Mouse (Mus musculus): ENCODE measurements around the gene Plekha3. TPM values are rescaled to one million over a fixed set of nuclear protein-coding genes. Genes with fewer than 3 reads are reported as not detected.

Plekha3 gene
- 7.5 and 7.7 TPM in 2 replicates for polyA plus RNA-seq (2015; fragmentation: Nextera tagmentation; extraction: Ambion mirVana)

DNA sequence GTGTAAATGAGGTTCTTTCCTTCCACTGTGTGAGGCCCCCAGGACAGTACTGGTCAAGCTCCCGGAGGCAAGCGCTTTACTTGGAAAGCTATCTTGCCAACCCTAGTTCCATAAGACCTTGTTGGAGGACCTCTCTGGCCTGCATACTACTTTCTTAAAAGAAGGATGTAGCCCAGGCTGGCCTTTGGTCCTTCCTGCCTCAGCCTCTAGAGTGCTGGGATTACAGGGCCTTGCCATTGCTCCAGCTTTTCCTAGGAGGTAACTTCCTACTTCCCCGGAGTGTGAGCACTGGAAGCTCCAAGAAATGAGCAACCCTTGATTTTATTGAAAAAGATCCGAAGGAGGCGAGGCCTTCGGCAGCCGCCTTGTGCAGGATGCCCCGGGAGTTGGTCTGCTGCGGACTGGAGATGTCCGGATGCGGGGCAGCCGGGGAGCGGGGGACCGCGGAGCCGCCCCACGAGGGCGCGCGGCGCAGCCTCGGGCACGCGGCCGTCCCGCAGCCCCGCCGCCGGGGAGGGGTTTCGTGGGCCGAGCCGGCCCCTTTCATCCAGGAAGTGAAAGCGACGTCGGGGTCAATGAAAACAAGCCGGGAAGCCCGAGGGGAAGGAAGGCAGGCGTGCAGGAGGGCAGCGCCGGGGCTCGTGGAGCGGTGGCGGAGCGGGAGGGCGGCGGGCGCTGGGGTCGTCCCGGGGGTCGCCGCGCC lies at the start of gene Plekha3:
TSS of gene Plekha3 (plus strand) at position 557 of the 703 bp plus-strand sequence.
- Histone ChIP-seq H3K27ac (replicated peaks) (peak within 1 kb of the TSS; percentile 78), H3K36me3 (ENCODE audit: control insufficient read depth, insufficient read depth, low read length) (no peaks in the 10 kb centered on the region), H3K27me3 (ENCODE audit: control insufficient read depth, insufficient read depth, low read length) (no peaks in the 10 kb centered on the region), H3K9me3 (ENCODE audit: control insufficient read depth, low read length) (no peaks in the 10 kb centered on the region), H3K9ac (ENCODE audit: low read length) (peak within 1 kb of the TSS; percentile 94), H3K4me1 (replicated peaks; ENCODE audit: control insufficient read depth, insufficient read depth) (no peaks in the 10 kb centered on the region), H3K4me2 (replicated peaks; ENCODE audit: low read depth) (peak within 1 kb of the TSS; percentile 75), H3K4me3 (ENCODE audit: low read depth, low read length) (peak within 1 kb of the TSS; percentile 76)
- TF ChIP-seq CTCF (IDR thresholded peaks at IDR 0.05; ENCODE audit: low read depth) (no peak), EP300 (optimal IDR thresholded peaks at IDR 0.05) (no peak)
- peak; percentile 85 for DNase-seq (ENCODE audit: low spot score)
- peak; percentile 84 for ATAC-seq (ENCODE audit: low FRiP score, low TSS enrichment)
- 4% methylated on average over 45 of the region's 52 CpGs for WGBS

- Histone ChIP-seq H3K4me3 (ENCODE audit: low read depth, low read length) (no peak overlapping the region), H3K36me3 (ENCODE audit: control insufficient read depth, insufficient read depth, low read length) (peaks cover 20% of the 10 kb centered on the region), H3K9me3 (ENCODE audit: control insufficient read depth, low read length) (no peaks in the 10 kb centered on the region), H3K4me2 (replicated peaks; ENCODE audit: low read depth) (no peak overlapping the region), H3K4me1 (replicated peaks; ENCODE audit: control insufficient read depth, insufficient read depth) (no peaks in the 10 kb centered on the region), H3K27me3 (ENCODE audit: control insufficient read depth, insufficient read depth, low read length) (no peaks in the 10 kb centered on the region), H3K27ac (replicated peaks) (no peak overlapping the region), H3K9ac (ENCODE audit: low read length) (no peak overlapping the region)
- TF ChIP-seq CTCF (IDR thresholded peaks at IDR 0.05; ENCODE audit: low read depth), result no peak
- TF ChIP-seq EP300 (optimal IDR thresholded peaks at IDR 0.05), result no peak
- DNase-seq (ENCODE audit: low spot score) (no peak), ATAC-seq (ENCODE audit: low FRiP score, low TSS enrichment) (no peak)
- 85% methylated on average over 12 of the region's 12 CpGs for WGBS
These were observed 44.8 kb upstream of the Plekha3 start for GRCm38 (mm10) chr2:76630293-76630692.

- Histone ChIP-seq H3K4me3 (ENCODE audit: low read depth, low read length) (no peak overlapping the region), H3K27me3 (ENCODE audit: control insufficient read depth, insufficient read depth, low read length) (no peaks in the 10 kb centered on the region), H3K9ac (ENCODE audit: low read length) (no peak overlapping the region), H3K4me1 (replicated peaks; ENCODE audit: control insufficient read depth, insufficient read depth) (no peaks in the 10 kb centered on the region), H3K27ac (replicated peaks) (no peak overlapping the region), H3K9me3 (ENCODE audit: control insufficient read depth, low read length) (no peaks in the 10 kb centered on the region), H3K36me3 (ENCODE audit: control insufficient read depth, insufficient read depth, low read length) (peaks cover 23% of the 10 kb centered on the region), H3K4me2 (replicated peaks; ENCODE audit: low read depth) (no peak overlapping the region)
- WGBS, result 79% methylated on average over 4 of the region's 4 CpGs
- no peak for DNase-seq (ENCODE audit: low spot score)
- TF ChIP-seq CTCF (IDR thresholded peaks at IDR 0.05; ENCODE audit: low read depth), result no peak
- TF ChIP-seq EP300 (optimal IDR thresholded peaks at IDR 0.05), result no peak
- no peak for ATAC-seq (ENCODE audit: low FRiP score, low TSS enrichment)
These were observed 43.5 kb upstream of the Plekha3 start for GRCm38 (mm10) chr2:76631600-76631999.

- no peak for TF ChIP-seq EP300 (optimal IDR thresholded peaks at IDR 0.05)
- TF ChIP-seq CTCF (IDR thresholded peaks at IDR 0.05; ENCODE audit: low read depth), result no peak
- Histone ChIP-seq H3K4me3 (ENCODE audit: low read depth, low read length) (no peak overlapping the region), H3K36me3 (ENCODE audit: control insufficient read depth, insufficient read depth, low read length) (peaks cover 13% of the 10 kb centered on the region), H3K9ac (ENCODE audit: low read length) (no peak overlapping the region), H3K4me1 (replicated peaks; ENCODE audit: control insufficient read depth, insufficient read depth) (no peaks in the 10 kb centered on the region), H3K4me2 (replicated peaks; ENCODE audit: low read depth) (no peak overlapping the region), H3K27me3 (ENCODE audit: control insufficient read depth, insufficient read depth, low read length) (no peaks in the 10 kb centered on the region), H3K9me3 (ENCODE audit: control insufficient read depth, low read length) (no peaks in the 10 kb centered on the region), H3K27ac (replicated peaks) (no peak overlapping the region)
- no peak for ATAC-seq (ENCODE audit: low FRiP score, low TSS enrichment)
- WGBS, result 93% methylated on average over 2 of the region's 2 CpGs
- DNase-seq (ENCODE audit: low spot score), result no peak
These were observed 35.4 kb upstream of the Plekha3 start for GRCm38 (mm10) chr2:76639637-76640036.

DNA sequence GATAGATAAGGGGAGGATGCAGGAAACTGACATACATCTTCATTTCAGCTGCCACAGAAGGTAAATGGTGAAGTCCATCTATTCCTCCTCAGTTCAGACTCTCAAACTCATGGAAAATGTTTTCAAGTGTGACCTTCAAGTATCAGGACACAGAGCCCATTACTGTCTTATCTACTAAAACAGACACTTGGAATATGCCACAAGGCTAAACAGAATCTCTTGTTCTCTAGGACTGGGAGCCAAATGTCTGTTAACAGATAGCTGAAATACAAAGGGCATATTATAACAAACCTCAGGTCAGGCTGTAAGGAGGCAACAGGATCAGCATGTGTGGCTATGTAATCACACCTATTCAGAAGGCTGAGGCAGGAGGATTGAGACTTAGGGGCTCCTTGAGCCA lies 31.3 kb upstream of the Plekha3 start:
- Histone ChIP-seq H3K4me3 (ENCODE audit: low read depth, low read length) (no peak overlapping the region), H3K4me2 (replicated peaks; ENCODE audit: low read depth) (no peak overlapping the region), H3K9ac (ENCODE audit: low read length) (no peak overlapping the region), H3K4me1 (replicated peaks; ENCODE audit: control insufficient read depth, insufficient read depth) (no peaks in the 10 kb centered on the region), H3K27ac (replicated peaks) (no peak overlapping the region), H3K27me3 (ENCODE audit: control insufficient read depth, insufficient read depth, low read length) (no peaks in the 10 kb centered on the region), H3K9me3 (ENCODE audit: control insufficient read depth, low read length) (no peaks in the 10 kb centered on the region), H3K36me3 (ENCODE audit: control insufficient read depth, insufficient read depth, low read length) (peaks cover 9% of the 10 kb centered on the region; the same call in 1 of the 2 replicates)
- ATAC-seq (ENCODE audit: low FRiP score, low TSS enrichment), result no peak
- TF ChIP-seq CTCF (IDR thresholded peaks at IDR 0.05; ENCODE audit: low read depth), result no peak
- TF ChIP-seq EP300 (optimal IDR thresholded peaks at IDR 0.05), result no peak
- DNase-seq (ENCODE audit: low spot score), result no peak

DNA sequence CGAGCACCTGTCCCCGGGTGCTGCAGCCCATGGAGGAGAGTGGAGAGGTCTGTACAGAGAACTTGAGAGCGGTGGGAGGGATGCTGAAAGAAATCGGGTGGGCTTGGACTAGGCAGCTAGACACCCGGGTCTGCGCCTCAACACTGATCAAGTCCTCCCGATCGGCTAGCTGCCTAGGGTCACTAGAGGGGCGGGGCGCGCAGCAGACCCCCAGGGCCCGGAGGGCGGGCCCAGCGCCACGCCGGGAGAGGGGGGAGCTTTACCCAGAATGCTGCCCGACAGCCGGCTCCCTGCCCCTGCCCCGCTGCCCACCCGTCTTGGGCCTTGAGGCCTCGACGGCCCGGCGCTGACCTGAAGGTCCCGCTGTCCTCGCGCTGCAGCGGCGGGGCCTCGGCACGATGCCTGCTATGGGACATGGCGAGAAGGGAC lies 27.6 kb upstream of the Plekha3 start:
- peak overlapping the region; percentile 80 for H3K9ac ChIP-seq (ENCODE audit: low read length)
- no peaks in the 10 kb centered on the region for H3K36me3 ChIP-seq (ENCODE audit: control insufficient read depth, insufficient read depth, low read length)
- H3K27ac ChIP-seq (replicated peaks), result peak overlapping the region; percentile 85
- under 1% methylated on average over 30 of the region's 32 CpGs for WGBS
- peak overlapping the region; percentile 76 for H3K4me3 ChIP-seq (ENCODE audit: low read depth, low read length)
- ATAC-seq (ENCODE audit: low FRiP score, low TSS enrichment) (peak; percentile 5; the same call in 1 of the 2 replicates), DNase-seq (ENCODE audit: low spot score) (no peak)
- no peaks in the 10 kb centered on the region for H3K9me3 ChIP-seq (ENCODE audit: control insufficient read depth, low read length)
- H3K4me1 ChIP-seq (replicated peaks; ENCODE audit: control insufficient read depth, insufficient read depth), result no peaks in the 10 kb centered on the region
- TF ChIP-seq CTCF (IDR thresholded peaks at IDR 0.05; ENCODE audit: low read depth) (no peak), EP300 (optimal IDR thresholded peaks at IDR 0.05) (no peak)
- H3K27me3 ChIP-seq (ENCODE audit: control insufficient read depth, insufficient read depth, low read length), result no peaks in the 10 kb centered on the region
- peak overlapping the region; percentile 97 for H3K4me2 ChIP-seq (replicated peaks; ENCODE audit: low read depth)
